Mouse (Mus musculus) heart, postnatal 0 days (tissue): ENCODE measurements around the gene Ethe1.

Experiments
- CTCF ChIP-seq: IDR thresholded peaks from 2 replicates; pipeline ENCODE4 v1.5.1; 2016; ENCODE audit warnings: antibody characterized with exemption, control low read depth, low read depth
- EP300 ChIP-seq: IDR thresholded peaks from 2 replicates; pipeline ENCODE4 v1.6.1; 2016; ENCODE audit warnings: antibody characterized with exemption, low read depth

GRCm38 (mm10) chr7:24610144-24610878 lies 23.0 kb downstream of the Ethe1 start, which contains the start of gene Phldb3:
- no peak for TF ChIP-seq CTCF
- TF ChIP-seq EP300: no peak
